Mouse (Mus musculus): ENCODE results near the gene Pcyt2. TPM values are rescaled to one million over a fixed set of nuclear protein-coding genes. Genes with fewer than 3 reads are reported as not detected.

Gene Pcyt2
- polyA plus RNA-seq, 1 experiment from 2014 or later, result 217 TPM

DNA sequence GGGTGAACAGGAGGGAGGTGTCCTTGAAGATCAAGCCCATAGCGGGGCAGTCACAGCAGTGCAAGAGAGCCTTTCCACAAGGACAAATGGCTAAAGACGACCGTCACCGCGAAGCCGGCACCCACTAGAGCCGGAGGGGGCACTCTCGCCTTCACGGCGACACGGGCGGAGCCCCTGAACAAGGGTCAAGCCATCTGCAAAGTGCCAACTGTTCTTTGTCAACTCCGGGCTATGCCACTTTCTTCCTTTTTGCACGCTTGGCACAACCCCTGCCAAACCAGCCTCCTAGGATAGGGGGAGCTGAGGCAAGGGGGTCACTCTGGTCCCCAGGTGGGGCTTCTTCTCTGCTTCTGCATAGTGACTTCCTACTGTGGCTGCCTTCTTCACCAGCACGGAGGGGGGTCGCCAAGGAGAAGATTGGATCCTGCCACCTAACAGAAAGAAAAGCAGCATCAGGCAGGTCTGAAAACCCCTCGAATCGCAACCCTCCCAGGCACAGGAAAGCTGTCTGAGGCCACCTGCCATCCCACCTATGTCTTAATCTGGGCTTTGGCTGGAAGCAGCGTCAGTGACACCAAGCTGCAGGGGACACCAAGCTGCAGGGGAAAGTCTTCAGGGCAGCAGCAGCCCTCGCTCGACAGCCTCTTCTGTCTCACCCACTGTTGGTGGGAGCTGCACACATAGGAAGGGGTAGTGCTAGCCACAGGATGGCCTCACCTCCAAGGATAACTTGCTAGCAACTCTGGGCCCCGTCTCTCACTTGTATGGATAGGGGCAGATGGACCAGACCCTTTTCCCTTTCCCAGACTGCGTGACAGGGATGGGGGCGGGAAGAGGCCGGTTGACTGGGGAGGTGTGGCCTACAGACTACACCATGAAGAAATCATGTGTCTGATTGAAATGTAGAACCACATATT is 1.1 kb upstream of the Pcyt2 start:
- 92% methylated on average over 25 of the region's 25 CpGs for WGBS (ENCODE audit: insufficient replicate concordance)
- ATAC-seq (no peak), DNase-seq (no peak)
- no peak overlapping the region for H3K4me3 ChIP-seq (ENCODE audit: low read depth, low read length)
- H3K27ac ChIP-seq (ENCODE audit: low read depth), result peak overlapping the region; percentile 95
- peaks cover 33% of the 10 kb centered on the region for H3K4me1 ChIP-seq (ENCODE audit: insufficient read depth)
- H3K36me3 ChIP-seq (replicated peaks; ENCODE audit: insufficient read depth, low read length), result peaks cover 58% of the 10 kb centered on the region
- H3K9ac ChIP-seq (replicated peaks), result no peak overlapping the region
- H3K27me3 ChIP-seq (ENCODE audit: insufficient read depth, low read length), result no peaks in the 10 kb centered on the region
- no peak overlapping the region for H3K4me2 ChIP-seq (ENCODE audit: low read depth, low read length)
- H3K9me3 ChIP-seq (ENCODE audit: low read length), result no peaks in the 10 kb centered on the region
- TF ChIP-seq CTCF (IDR thresholded peaks at IDR 0.05; ENCODE audit: low read depth) (no peak), EP300 (IDR thresholded peaks at IDR 0.05; ENCODE audit: low read depth) (no peak)

DNA sequence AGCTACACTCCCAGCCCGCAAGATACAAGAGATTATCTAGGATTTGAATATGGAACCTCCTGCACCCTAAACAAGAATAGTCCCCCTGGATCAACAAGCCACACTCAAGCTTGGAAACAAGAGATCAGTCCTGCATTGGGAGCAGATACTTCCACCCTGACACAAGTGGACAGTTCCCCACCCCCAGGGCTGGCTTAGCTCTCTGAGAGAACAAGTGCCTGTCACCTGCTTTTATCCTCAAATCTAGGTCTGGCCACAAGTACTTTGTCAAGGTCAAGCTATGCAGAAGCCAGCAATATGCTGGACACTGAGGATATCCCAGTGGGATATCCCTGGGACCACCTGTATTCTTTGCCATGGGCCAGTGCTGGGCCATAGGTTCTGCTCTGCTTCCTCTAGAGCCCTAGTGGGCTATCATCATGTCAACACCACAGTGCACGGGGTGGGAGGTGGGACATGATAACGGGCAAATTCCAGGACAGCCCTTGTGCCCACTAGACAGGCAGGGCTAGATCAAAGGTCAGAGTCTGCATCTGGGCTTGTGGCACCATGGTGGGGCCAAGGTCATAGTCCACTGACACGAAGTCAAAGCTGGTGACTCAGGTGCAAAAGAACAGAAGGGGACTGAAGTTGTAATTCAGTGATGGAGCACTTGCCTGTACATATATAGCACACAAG is 980 bp downstream of the Pcyt2 start:
- Histone ChIP-seq H3K4me2 (ENCODE audit: low read depth, low read length) (peak overlapping the region; percentile 98), H3K9ac (replicated peaks) (peak overlapping the region; percentile 94), H3K9me3 (ENCODE audit: low read length) (no peaks in the 10 kb centered on the region), H3K36me3 (replicated peaks; ENCODE audit: insufficient read depth, low read length) (peaks cover 57% of the 10 kb centered on the region), H3K4me1 (ENCODE audit: insufficient read depth) (peaks cover 28% of the 10 kb centered on the region), H3K27ac (ENCODE audit: low read depth) (peak overlapping the region; percentile 95), H3K4me3 (ENCODE audit: low read depth, low read length) (peak overlapping the region; percentile 92), H3K27me3 (ENCODE audit: insufficient read depth, low read length) (no peaks in the 10 kb centered on the region)
- ATAC-seq (peak; percentile 40), DNase-seq (no peak)
- 40% methylated on average over 4 of the region's 4 CpGs for WGBS (ENCODE audit: insufficient replicate concordance)
- no peak for TF ChIP-seq EP300 (IDR thresholded peaks at IDR 0.05; ENCODE audit: low read depth)
- no peak for TF ChIP-seq CTCF (IDR thresholded peaks at IDR 0.05; ENCODE audit: low read depth)

DNA sequence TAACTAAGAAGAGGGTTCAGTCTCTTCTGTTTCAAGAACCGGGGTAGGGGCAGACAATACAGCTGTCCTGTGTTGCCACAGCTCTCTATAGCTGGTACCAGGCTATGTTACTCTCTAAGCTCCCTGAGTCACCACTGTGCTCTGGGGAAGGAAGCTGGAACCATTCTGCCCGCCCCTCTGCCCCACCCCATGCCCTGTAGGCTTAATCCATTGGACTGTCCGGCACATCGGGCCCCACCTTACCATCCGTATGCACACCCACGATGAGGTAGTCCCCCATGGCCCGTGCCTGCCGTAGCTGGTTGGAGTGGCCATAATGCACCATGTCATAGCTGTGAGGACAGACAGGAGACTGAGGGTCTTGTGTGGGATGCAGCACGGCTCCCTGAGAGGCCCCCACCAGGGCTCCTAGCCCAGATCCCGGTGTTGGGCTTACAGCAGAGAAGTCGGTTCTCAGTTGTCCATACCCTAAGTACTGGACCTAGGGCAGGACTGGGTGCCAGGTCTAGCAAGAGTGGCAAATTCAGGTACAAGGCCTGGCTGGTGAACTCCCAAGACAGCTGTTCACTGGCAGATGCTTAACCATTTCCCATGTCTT is 2.0 kb downstream of the Pcyt2 start:
- H3K4me2 ChIP-seq (ENCODE audit: low read depth, low read length), result peak overlapping the region; percentile 98
- peaks cover 28% of the 10 kb centered on the region for H3K4me1 ChIP-seq (ENCODE audit: insufficient read depth)
- peaks cover 57% of the 10 kb centered on the region for H3K36me3 ChIP-seq (replicated peaks; ENCODE audit: insufficient read depth, low read length)
- no peak for TF ChIP-seq CTCF (IDR thresholded peaks at IDR 0.05; ENCODE audit: low read depth)
- TF ChIP-seq EP300 (IDR thresholded peaks at IDR 0.05; ENCODE audit: low read depth), result no peak
- H3K9ac ChIP-seq (replicated peaks), result peak overlapping the region; percentile 94
- peak overlapping the region; percentile 95 for H3K27ac ChIP-seq (ENCODE audit: low read depth)
- no peaks in the 10 kb centered on the region for H3K27me3 ChIP-seq (ENCODE audit: insufficient read depth, low read length)
- H3K4me3 ChIP-seq (ENCODE audit: low read depth, low read length), result peak overlapping the region; percentile 92
- H3K9me3 ChIP-seq (ENCODE audit: low read length), result no peaks in the 10 kb centered on the region
- 82% methylated on average over 11 of the region's 11 CpGs for WGBS (ENCODE audit: insufficient replicate concordance)
- no peak for DNase-seq
- ATAC-seq, result peak; percentile 18

DNA sequence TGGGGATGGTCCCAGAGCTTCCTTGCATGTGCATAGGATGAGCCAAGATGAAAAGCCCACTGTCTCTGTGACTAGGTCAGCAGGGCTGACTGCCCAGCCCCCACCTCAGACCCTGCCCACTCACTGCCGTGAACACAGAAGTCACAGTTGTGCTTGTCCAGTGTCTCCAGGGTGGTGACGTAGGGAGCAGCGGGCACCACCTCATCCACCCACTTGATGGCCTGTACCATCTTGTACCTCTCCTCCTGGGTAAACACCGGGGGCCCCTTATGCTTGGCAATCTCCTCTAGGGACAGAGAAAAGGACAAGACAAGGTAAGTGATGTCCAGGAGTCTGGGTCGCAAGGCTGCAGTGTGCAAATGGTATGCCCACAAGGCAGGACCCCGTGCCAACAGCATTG is 2.6 kb downstream of the Pcyt2 start:
- WGBS (ENCODE audit: insufficient replicate concordance), result 86% methylated on average over 6 of the region's 6 CpGs
- H3K9me3 ChIP-seq (ENCODE audit: low read length), result no peaks in the 10 kb centered on the region
- H3K36me3 ChIP-seq (replicated peaks; ENCODE audit: insufficient read depth, low read length), result peaks cover 56% of the 10 kb centered on the region
- H3K27ac ChIP-seq (ENCODE audit: low read depth), result peak overlapping the region; percentile 12; the same call in 1 of the 2 replicates
- H3K4me3 ChIP-seq (ENCODE audit: low read depth, low read length), result 0 out of 2 replicates have a peak overlapping the region, but pooled peaks have one; percentile 7
- DNase-seq (no peak), ATAC-seq (no peak)
- H3K27me3 ChIP-seq (ENCODE audit: insufficient read depth, low read length), result no peaks in the 10 kb centered on the region
- TF ChIP-seq EP300 (IDR thresholded peaks at IDR 0.05; ENCODE audit: low read depth) (no peak), CTCF (IDR thresholded peaks at IDR 0.05; ENCODE audit: low read depth) (no peak)
- H3K4me1 ChIP-seq (ENCODE audit: insufficient read depth), result peaks cover 28% of the 10 kb centered on the region
- no peak overlapping the region; the same call in 1 of the 2 replicates for H3K9ac ChIP-seq (replicated peaks)
- peak overlapping the region; percentile 98 for H3K4me2 ChIP-seq (ENCODE audit: low read depth, low read length)

DNA sequence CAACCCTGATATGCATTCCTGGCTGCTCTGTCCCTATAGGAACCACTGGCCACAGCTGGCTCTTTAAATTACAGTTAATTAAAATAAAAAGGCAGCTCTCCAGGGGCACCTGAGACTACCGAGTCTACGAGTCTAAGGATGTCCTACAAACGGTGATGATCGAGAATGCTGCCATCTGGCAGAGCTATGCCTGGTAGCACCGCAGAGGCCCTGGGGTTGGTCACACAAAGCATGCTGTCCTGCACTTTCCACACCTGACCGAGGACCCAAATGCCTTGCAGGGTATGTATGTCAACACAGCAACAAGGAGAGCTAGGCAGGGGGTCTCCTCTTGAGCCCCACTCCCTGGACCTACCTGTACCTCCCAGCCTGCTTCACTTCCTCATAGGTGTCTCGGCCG is 3.8 kb downstream of the Pcyt2 start:
- no peak overlapping the region for H3K4me3 ChIP-seq (ENCODE audit: low read depth, low read length)
- no peaks in the 10 kb centered on the region for H3K9me3 ChIP-seq (ENCODE audit: low read length)
- H3K36me3 ChIP-seq (replicated peaks; ENCODE audit: insufficient read depth, low read length), result peaks cover 47% of the 10 kb centered on the region
- no peak for ATAC-seq
- H3K27ac ChIP-seq (ENCODE audit: low read depth), result no peak overlapping the region
- no peak for DNase-seq
- peaks cover 33% of the 10 kb centered on the region for H3K4me1 ChIP-seq (ENCODE audit: insufficient read depth)
- WGBS (ENCODE audit: insufficient replicate concordance), result 82% methylated on average over 8 of the region's 8 CpGs
- no peak for TF ChIP-seq EP300 (IDR thresholded peaks at IDR 0.05; ENCODE audit: low read depth)
- no peak for TF ChIP-seq CTCF (IDR thresholded peaks at IDR 0.05; ENCODE audit: low read depth)
- H3K27me3 ChIP-seq (ENCODE audit: insufficient read depth, low read length), result no peaks in the 10 kb centered on the region
- H3K4me2 ChIP-seq (ENCODE audit: low read depth, low read length), result no peak overlapping the region
- no peak overlapping the region for H3K9ac ChIP-seq (replicated peaks)

DNA sequence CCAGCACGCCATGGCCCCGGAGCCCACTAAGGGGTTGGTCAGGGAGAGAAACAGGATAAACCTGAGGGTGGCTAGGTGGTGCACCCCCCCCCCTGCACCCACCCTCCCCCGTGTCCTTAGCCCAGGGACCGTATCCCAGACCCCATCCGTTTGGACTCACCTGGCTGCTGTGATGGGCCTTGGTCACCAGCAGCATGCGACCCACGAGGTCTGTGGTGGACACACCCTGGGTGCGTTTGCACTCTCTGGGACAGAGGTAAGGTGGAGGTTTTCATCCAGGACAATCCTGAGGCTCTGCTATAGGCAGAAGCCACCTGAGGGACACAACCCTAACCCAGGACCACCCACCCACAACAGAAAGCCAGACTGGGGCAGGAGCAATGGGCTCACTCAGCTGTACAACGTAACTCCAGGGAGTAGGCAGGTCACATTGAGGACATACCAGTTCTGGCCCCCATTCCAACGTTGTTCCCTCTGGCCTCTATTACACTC is 4.2 kb downstream of the Pcyt2 start:
- H3K36me3 ChIP-seq (replicated peaks; ENCODE audit: insufficient read depth, low read length), result peaks cover 43% of the 10 kb centered on the region
- no peak overlapping the region for H3K9ac ChIP-seq (replicated peaks)
- TF ChIP-seq CTCF (IDR thresholded peaks at IDR 0.05; ENCODE audit: low read depth) (no peak), EP300 (IDR thresholded peaks at IDR 0.05; ENCODE audit: low read depth) (no peak)

More for the DNA sequence above, 4.2 kb downstream of the Pcyt2 start:
- Histone ChIP-seq H3K4me1 (ENCODE audit: insufficient read depth) (peaks cover 35% of the 10 kb centered on the region), H3K4me2 (ENCODE audit: low read depth, low read length) (no peak overlapping the region), H3K27me3 (ENCODE audit: insufficient read depth, low read length) (no peaks in the 10 kb centered on the region), H3K9me3 (ENCODE audit: low read length) (no peaks in the 10 kb centered on the region), H3K27ac (ENCODE audit: low read depth) (no peak overlapping the region; the same call in 1 of the 2 replicates), H3K4me3 (ENCODE audit: low read depth, low read length) (no peak overlapping the region)
- WGBS (ENCODE audit: insufficient replicate concordance), result 81% methylated on average over 10 of the region's 10 CpGs
- DNase-seq, result no peak
- no peak for ATAC-seq
